Mouse (Mus musculus) spleen, postnatal 36 days (tissue): Measurements from ENCODE around the gene Macc1.

Experiments used
- DNase-seq, 2 experiments: peaks; one replicate each; pipeline ENCODE4 v3.0.0; 2022; ENCODE audit warnings: low spot score in 2 of 2, mixed read lengths in 1 of 2

Gene Macc1

GRCm38 (mm10) chr12:119483922-119484631, 170.0 kb downstream of the Macc1 start:
- DNase-seq: peak in 1 of 2 experiments; percentile 7

GRCm38 (mm10) chr12:119511145-119511544, 197.1 kb downstream of the Macc1 start:
- no peak for DNase-seq
